ENCODE assay signal across 23 mouse cellular contexts in genomic region chr10:46760923-46761322, GRCm38 (mm10).
"Had no signal": no experiment of that assay in that cellular context is flagged by ENCODE, and none has a peak within 500 bp of the region (broad histone marks: within the 10 kb centered on the region; RNA-seq: fewer than 3 reads in every experiment).

No protein-coding gene starts in this region.

- H3K4me2 ChIP-seq: limb, embryonic 12.5 days; limb, embryonic 15.5 days; liver, embryonic 11.5 days; lung, embryonic 15.5 days; midbrain, embryonic 12.5 days; midbrain, embryonic 15.5 days; neural tube, embryonic 13.5 days; stomach, embryonic 15.5 days had no signal

- H3K36me3 ChIP-seq: limb, embryonic 12.5 days; limb, embryonic 15.5 days; lung, embryonic 15.5 days; midbrain, embryonic 12.5 days; midbrain, embryonic 15.5 days; neural tube, embryonic 13.5 days; stomach, embryonic 15.5 days had no signal

- H3K9ac ChIP-seq: limb, embryonic 12.5 days; limb, embryonic 15.5 days; liver, embryonic 14.5 days; liver, postnatal 0 days; lung, embryonic 15.5 days; midbrain, embryonic 12.5 days; midbrain, embryonic 15.5 days; neural tube, embryonic 13.5 days; stomach, embryonic 15.5 days had no signal

- H3K4me3 ChIP-seq: left cerebral cortex, adult 2 months; limb, embryonic 12.5 days; limb, embryonic 15.5 days; lung, embryonic 15.5 days; midbrain, embryonic 12.5 days; midbrain, embryonic 15.5 days; myocyte; neural tube, embryonic 13.5 days; stomach, embryonic 15.5 days had no signal

- H3K4me1 ChIP-seq: limb, embryonic 12.5 days; limb, embryonic 15.5 days; lung, embryonic 15.5 days; midbrain, embryonic 12.5 days; midbrain, embryonic 15.5 days; neural tube, embryonic 13.5 days; stomach, embryonic 15.5 days had no signal

- H3K9me3 ChIP-seq: limb, embryonic 12.5 days; limb, embryonic 15.5 days; lung, embryonic 15.5 days; midbrain, embryonic 12.5 days; midbrain, embryonic 15.5 days; neural tube, embryonic 13.5 days; stomach, embryonic 15.5 days had no signal

- ATAC-seq: inflammation-experienced regulatory T-cells, adult 6 months; intestine, embryonic 16.5 days; liver, postnatal 0 days; midbrain, embryonic 15.5 days had no signal

- H3K27me3 ChIP-seq: limb, embryonic 12.5 days; limb, embryonic 15.5 days; lung, embryonic 15.5 days; midbrain, embryonic 12.5 days; midbrain, embryonic 15.5 days; neural tube, embryonic 13.5 days; stomach, embryonic 15.5 days had no signal

- DNase-seq: kidney, adult 18-20 months; kidney, postnatal 10 days; layer of hippocampus, postnatal 36 days; liver, postnatal 0 days; lung, postnatal 10 days; lung, postnatal 4 days; retina, postnatal 1 day; right cerebral cortex, postnatal 25 days; spleen, adult 18-20 months; thymus, postnatal 25 days had no signal

- H3K27ac ChIP-seq: left cerebral cortex, adult 2 months; limb, embryonic 12.5 days; limb, embryonic 15.5 days; liver, embryonic 14.5 days; lung, embryonic 15.5 days; midbrain, embryonic 12.5 days; midbrain, embryonic 15.5 days; neural tube, embryonic 13.5 days; stomach, embryonic 15.5 days had no signal
